Comparison of ENCODE assay signal across 17 mouse cellular contexts in the genomic region with DNA sequence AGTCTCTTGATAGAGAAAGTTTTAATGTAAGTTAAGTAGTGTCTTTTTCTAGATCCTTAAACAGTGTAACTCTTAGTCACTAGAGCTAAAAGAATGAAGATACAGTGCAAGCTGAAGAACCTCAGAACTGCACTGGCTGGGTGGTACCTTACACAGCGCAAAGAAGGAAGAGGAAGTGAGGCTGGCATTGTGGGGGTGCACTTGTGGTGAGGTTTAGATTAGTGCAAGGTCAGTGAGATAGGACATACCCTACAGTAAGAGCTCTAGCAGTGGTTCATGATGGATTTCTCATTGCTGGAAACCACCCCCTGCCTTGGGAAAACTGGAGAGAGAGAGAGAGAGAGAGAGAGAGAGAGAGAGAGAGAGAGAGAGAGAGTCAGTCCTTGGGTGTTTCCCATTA.
DNase-seq lines count a peak whose midpoint lies in the region; ATAC-seq and TF ChIP-seq lines count a peak whose summit lies in the region.
"Had no signal": no experiment of that assay in that cellular context is flagged by ENCODE, and none has a peak within 500 bp of the region (broad histone marks: within the 10 kb centered on the region; RNA-seq: fewer than 3 reads in every experiment).

No protein-coding gene starts in this region.

- H3K27ac ChIP-seq in lung, postnatal 0 days (ENCODE audit: low read length) = no peak overlapping the region
- no peak overlapping the region for H3K27ac ChIP-seq in MEL (ENCODE audit: control insufficient read depth, low read depth, low read length)
- H3K27ac ChIP-seq: hindbrain, embryonic 10.5 days; liver, embryonic 15.5 days had no signal

- H3K9ac ChIP-seq in lung, postnatal 0 days (replicated peaks; ENCODE audit: low read depth) = no peak overlapping the region
- H3K9ac ChIP-seq in MEL (ENCODE audit: control insufficient read depth, low read depth, low read length, poor library complexity, severe bottlenecking) = no peak overlapping the region
- H3K9ac ChIP-seq: liver, embryonic 15.5 days had no signal

- no peaks in the 10 kb centered on the region for H3K4me1 ChIP-seq in lung, postnatal 0 days (ENCODE audit: insufficient read depth, low read depth, low read length)
- no peaks in the 10 kb centered on the region for H3K4me1 ChIP-seq in MEL (ENCODE audit: control insufficient read depth in 1 of 2, insufficient read depth in 2 of 2, low read length in 2 of 2)
- H3K4me1 ChIP-seq: hindbrain, embryonic 10.5 days; liver, embryonic 15.5 days had no signal

- no peaks in the 10 kb centered on the region for H3K79me2 ChIP-seq in MEL (ENCODE audit: control insufficient read depth, insufficient read depth, low read length, poor library complexity)

- WGBS in lung, postnatal 0 days = 44% methylated on average over 1 of the region's 1 CpGs

- TF ChIP-seq RAD21 in MEL (IDR thresholded peaks at IDR 0.05; ENCODE audit: low read depth, low read length) = no peak

- H3K4me2 ChIP-seq in lung, postnatal 0 days (replicated peaks; ENCODE audit: low read depth, low read length) = no peak overlapping the region
- H3K4me2 ChIP-seq: liver, embryonic 15.5 days had no signal

- H3K36me3 ChIP-seq in lung, postnatal 0 days (ENCODE audit: insufficient read depth, low read length) = no peaks in the 10 kb centered on the region
- H3K36me3 ChIP-seq in MEL (ENCODE audit: control insufficient read depth in 1 of 2, insufficient read depth in 2 of 2, low read length in 2 of 2) = no peaks in the 10 kb centered on the region
- H3K36me3 ChIP-seq: hindbrain, embryonic 10.5 days; liver, embryonic 15.5 days had no signal

- intact Hi-C loops in heart, postnatal 10 days (cut with DNase I) = no loop called here

- no peak for TF ChIP-seq EP300 in lung, postnatal 0 days (IDR thresholded peaks at IDR 0.05)
- TF ChIP-seq EP300 in MEL (IDR thresholded peaks at IDR 0.05; ENCODE audit: low read depth in 1 of 2, low read length in 2 of 2) = no peak

- H3K27me3 ChIP-seq in lung, postnatal 0 days (replicated peaks; ENCODE audit: insufficient read depth, low read length) = no peaks in the 10 kb centered on the region
- peaks cover 0 to 2% of the 10 kb centered on the region in 2 experiments; a peak in 2 of 4 replicates for H3K27me3 ChIP-seq in MEL (ENCODE audit: control insufficient read depth in 1 of 2, insufficient read depth in 2 of 2, low read length in 2 of 2)
- H3K27me3 ChIP-seq: liver, embryonic 15.5 days had no signal

- peak; percentile 15 to 39 for DNase-seq in heart, adult 18-20 months
- no peak for DNase-seq in heart, postnatal 10 days
- peak; percentile 18 for DNase-seq in lung, postnatal 0 days (ENCODE audit: low spot score)
- no peak for DNase-seq in lung, postnatal 10 days
- peak; percentile 43 for DNase-seq in MEL (ENCODE audit: low read depth, low spot score)
- DNase-seq in cerebellum, adult 11 months = no peak
- no peak for DNase-seq in kidney, postnatal 4 days
- DNase-seq: adrenal gland, postnatal 10 days; cerebellum, adult 8-10 months; gastrocnemius, postnatal 10 days; kidney, adult 2 months; kidney, postnatal 36 days; right cerebral cortex, adult 18-20 months had no signal

- no peak for ATAC-seq in lung, postnatal 0 days
- ATAC-seq in megakaryocyte, adult 5-6 weeks (ENCODE audit: poor library complexity, severe bottlenecking) = peak; percentile 91
- ATAC-seq: midbrain, embryonic 16.5 days had no signal

- H3K4me3 ChIP-seq in lung, postnatal 0 days (ENCODE audit: low read depth, low read length) = no peak overlapping the region
- H3K4me3 ChIP-seq in MEL (ENCODE audit: control insufficient read depth in 1 of 2, insufficient read depth in 1 of 2, low read depth in 2 of 2, low read length in 2 of 2) = no peak overlapping the region
- H3K4me3 ChIP-seq: hindbrain, embryonic 10.5 days; liver, embryonic 15.5 days had no signal

- no peak for TF ChIP-seq CTCF in lung, postnatal 0 days (IDR thresholded peaks at IDR 0.05)
- no peak for TF ChIP-seq CTCF in MEL (IDR thresholded peaks at IDR 0.05 in 2 of 3, conservative IDR thresholded peaks at IDR 0.05 in 1 of 3; ENCODE audit: control insufficient read depth in 1 of 3, insufficient read depth in 1 of 3, low read depth in 2 of 3, low read length in 3 of 3, poor library complexity in 1 of 3, severe bottlenecking in 1 of 3)

- no peaks in the 10 kb centered on the region for H3K9me3 ChIP-seq in lung, postnatal 0 days (ENCODE audit: low read length)
- no peaks in the 10 kb centered on the region for H3K9me3 ChIP-seq in MEL (replicated peaks; ENCODE audit: insufficient read depth, low read length)
- H3K9me3 ChIP-seq: hindbrain, embryonic 10.5 days; liver, embryonic 15.5 days had no signal

- no peak for TF ChIP-seq POLR2A in MEL (IDR thresholded peaks at IDR 0.05; ENCODE audit: control insufficient read depth in 1 of 2, insufficient read depth in 1 of 2, low read depth in 1 of 2, low read length in 2 of 2, poor library complexity in 1 of 2)

TF ChIP-seq in MEL, 35 proteins besides CTCF, POLR2A, EP300 and RAD21:
- no peak for TF ChIP-seq ZC3H11A (IDR thresholded peaks at IDR 0.05; ENCODE audit: low read depth, low read length)
- TF ChIP-seq MYC (IDR thresholded peaks at IDR 0.05; ENCODE audit: low read depth, low read length) = no peak
- TF ChIP-seq RCOR1 (IDR thresholded peaks at IDR 0.05; ENCODE audit: low read depth, low read length) = no peak
- TF ChIP-seq MAX (IDR thresholded peaks at IDR 0.05; ENCODE audit: low read length) = no peak
- no peak for TF ChIP-seq TAL1 (IDR thresholded peaks at IDR 0.05; ENCODE audit: low read length)
- TF ChIP-seq CHD1 (IDR thresholded peaks at IDR 0.05; ENCODE audit: low read depth, low read length) = no peak
- no peak for TF ChIP-seq GABPA (IDR thresholded peaks at IDR 0.05; ENCODE audit: low read depth, low read length)
- TF ChIP-seq ZKSCAN1 (IDR thresholded peaks at IDR 0.05; ENCODE audit: low read depth, low read length) = no peak
- no peak for TF ChIP-seq NRF1 (IDR thresholded peaks at IDR 0.05; ENCODE audit: insufficient read depth, low read depth, low read length, poor library complexity, severe bottlenecking)
- no peak for TF ChIP-seq POLR2AphosphoS2 (IDR thresholded peaks at IDR 0.05; ENCODE audit: low read length)
- no peak for TF ChIP-seq GATA1 (IDR thresholded peaks at IDR 0.05; ENCODE audit: low read depth, low read length)

Comparison
In these comparisons a context has a peak if more than half of its experiments do, and no peak if none do; other contexts are left out.
1. DNase-seq: peak in heart, adult 18-20 months (2 of 2), lung, postnatal 0 days (single experiment) and MEL (single experiment); none in heart, postnatal 10 days (0 of 2), lung, postnatal 10 days (single experiment), cerebellum, adult 11 months (single experiment) and kidney, postnatal 4 days (0 of 2).